ENCODE assay signal across 8 mouse cellular contexts in the genomic region with DNA sequence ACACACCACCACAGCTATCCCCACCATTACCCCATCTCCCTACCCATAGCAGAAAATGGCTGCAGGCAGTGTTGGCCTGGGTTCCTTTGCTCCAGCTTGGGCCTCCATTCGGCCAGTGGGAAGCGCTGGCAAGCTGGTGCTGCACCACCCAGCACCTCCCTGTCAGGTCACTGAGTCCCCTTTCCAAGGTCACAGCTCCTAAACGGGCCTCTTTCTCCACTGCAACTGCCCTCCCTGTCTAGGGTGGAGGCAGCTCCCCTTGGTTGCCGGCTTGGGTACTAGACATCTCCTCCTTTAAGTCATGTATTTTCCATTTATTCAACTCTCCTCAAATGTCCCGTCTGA. TPM values are rescaled to one million over a fixed set of nuclear protein-coding genes. Genes with fewer than 3 reads are reported as not detected.
DNase-seq lines count a peak whose midpoint lies in the region; ATAC-seq and TF ChIP-seq lines count a peak whose summit lies in the region.

No protein-coding gene starts in this region.

- H3K36me3 ChIP-seq in embryonic facial prominence, embryonic 13.5 days: no peaks in the 10 kb centered on the region
- H3K36me3 ChIP-seq in intestine, embryonic 16.5 days (ENCODE audit: control insufficient read depth, insufficient read depth, low read length): no peaks in the 10 kb centered on the region
- no peaks in the 10 kb centered on the region for H3K36me3 ChIP-seq in liver, postnatal 0 days (replicated peaks; ENCODE audit: insufficient read depth, low read length)

- DNase-seq in gastrocnemius, postnatal 14 days: peak; percentile 6
- no peak for DNase-seq in gastrocnemius, postnatal 4 days (ENCODE audit: low spot score in 2 of 2)
- DNase-seq in liver, postnatal 0 days: no peak
- DNase-seq in left cerebral cortex, adult 2 months (ENCODE audit: extremely low spot score in 1 of 2, low spot score in 2 of 2): no peak
- no peak for DNase-seq in frontal cortex, adult 2 months (ENCODE audit: extremely low spot score in 1 of 2, low spot score in 1 of 2)
- no peak for DNase-seq in layer of hippocampus, postnatal 36 days

- intact Hi-C loops in gastrocnemius, postnatal 14 days (cut with DNase I; ENCODE audit: low total_unique reads): loop anchor here (5.0 to 10.0 kb wide), 2 partner anchors 37 to 130 kb away; no protein-coding TSS in a partner anchor
- intact Hi-C loops in left cerebral cortex, adult 2 months (cut with DNase I): loop anchor here (2.0 to 10.0 kb wide), 2 partner anchors 42 to 290 kb away; no protein-coding TSS in a partner anchor

- no peaks in the 10 kb centered on the region; the same call in 1 of the 2 replicates for H3K27me3 ChIP-seq in embryonic facial prominence, embryonic 13.5 days
- no peaks in the 10 kb centered on the region; the same call in 1 of the 2 replicates for H3K27me3 ChIP-seq in intestine, embryonic 16.5 days (replicated peaks; ENCODE audit: control insufficient read depth, insufficient read depth, low read length)
- H3K27me3 ChIP-seq in liver, postnatal 0 days (ENCODE audit: insufficient read depth, low read length): peaks cover 7% of the 10 kb centered on the region

- no peak for ATAC-seq in embryonic facial prominence, embryonic 13.5 days (ENCODE audit: insufficient number of reproducible peaks, insufficient read depth, low FRiP score, low TSS enrichment, low read depth)
- ATAC-seq in intestine, embryonic 16.5 days: no peak
- no peak for ATAC-seq in liver, postnatal 0 days

- peak overlapping the region; percentile 93 for H3K27ac ChIP-seq in embryonic facial prominence, embryonic 13.5 days
- H3K27ac ChIP-seq in intestine, embryonic 16.5 days (ENCODE audit: low read length): no peak overlapping the region
- H3K27ac ChIP-seq in liver, postnatal 0 days (ENCODE audit: low read depth): peak overlapping the region; percentile 30
- no peak overlapping the region for H3K27ac ChIP-seq in left cerebral cortex, adult 2 months

- peak overlapping the region; percentile 87 for H3K4me2 ChIP-seq in embryonic facial prominence, embryonic 13.5 days
- H3K4me2 ChIP-seq in intestine, embryonic 16.5 days (ENCODE audit: low read depth, low read length): peak overlapping the region; percentile 98; the same call in 1 of the 2 replicates
- peak overlapping the region; percentile 97 for H3K4me2 ChIP-seq in liver, postnatal 0 days (ENCODE audit: low read depth, low read length)

- no peak for TF ChIP-seq CTCF in liver, postnatal 0 days (IDR thresholded peaks at IDR 0.05; ENCODE audit: low read depth)
- TF ChIP-seq CTCF in left cerebral cortex, adult 2 months (IDR thresholded peaks at IDR 0.05): no peak

- no peak for TF ChIP-seq EP300 in liver, postnatal 0 days (IDR thresholded peaks at IDR 0.05; ENCODE audit: low read depth)

- no peaks in the 10 kb centered on the region for H3K9me3 ChIP-seq in embryonic facial prominence, embryonic 13.5 days
- no peaks in the 10 kb centered on the region for H3K9me3 ChIP-seq in intestine, embryonic 16.5 days (ENCODE audit: control insufficient read depth, low read length)
- no peaks in the 10 kb centered on the region for H3K9me3 ChIP-seq in liver, postnatal 0 days (ENCODE audit: low read length)

- peak overlapping the region; percentile 53 for H3K4me3 ChIP-seq in embryonic facial prominence, embryonic 13.5 days
- no peak overlapping the region for H3K4me3 ChIP-seq in intestine, embryonic 16.5 days (ENCODE audit: low read length)
- H3K4me3 ChIP-seq in liver, postnatal 0 days (ENCODE audit: low read depth, low read length): no peak overlapping the region
- no peak overlapping the region for H3K4me3 ChIP-seq in left cerebral cortex, adult 2 months

- H3K9ac ChIP-seq in embryonic facial prominence, embryonic 13.5 days: no peak overlapping the region
- H3K9ac ChIP-seq in intestine, embryonic 16.5 days (ENCODE audit: low read depth, low read length): 0 out of 2 replicates have a peak overlapping the region, but pooled peaks have one; percentile 16
- peak overlapping the region; percentile 10; the same call in 1 of the 2 replicates for H3K9ac ChIP-seq in liver, postnatal 0 days (replicated peaks)

- 31% methylated on average over 5 of the region's 5 CpGs for WGBS in embryonic facial prominence, embryonic 13.5 days
- 42% methylated on average over 5 of the region's 5 CpGs for WGBS in intestine, embryonic 16.5 days
- 54% methylated on average over 5 of the region's 5 CpGs for WGBS in liver, postnatal 0 days (ENCODE audit: insufficient replicate concordance)

- H3K4me1 ChIP-seq in embryonic facial prominence, embryonic 13.5 days: peaks cover 56% of the 10 kb centered on the region
- H3K4me1 ChIP-seq in intestine, embryonic 16.5 days (ENCODE audit: control insufficient read depth, insufficient read depth, low read length): peaks cover 30% of the 10 kb centered on the region
- peaks cover 38% of the 10 kb centered on the region for H3K4me1 ChIP-seq in liver, postnatal 0 days (ENCODE audit: insufficient read depth)

RNA-seq across cellular contexts. Expression of gene Actg1, which starts 44.0 kb away (rescaled TPM):
- total RNA-seq in gastrocnemius, postnatal 14 days (2021): 100 to 1,000 TPM; 308 to 391 TPM
- 100 to 1,000 TPM; 861 to 883 TPM for total RNA-seq in gastrocnemius, postnatal 4 days (2021)
- 2,524 and 2,741 TPM in 2 replicates for polyA plus RNA-seq in embryonic facial prominence, embryonic 13.5 days (2015; fragmentation: Nextera tagmentation; extraction: Ambion mirVana)
- 2,886 and 2,944 TPM in 2 replicates for polyA plus RNA-seq in intestine, embryonic 16.5 days (2015; fragmentation: Nextera tagmentation; extraction: Ambion mirVana)
- polyA plus RNA-seq in liver, postnatal 0 days (2015; fragmentation: Nextera tagmentation; extraction: Ambion mirVana): 463 and 498 TPM in 2 replicates
- 1,000 to 10,000 TPM; 1,100 to 1,129 TPM for total RNA-seq in left cerebral cortex, adult 2 months (2021)
- 1,138 and 1,210 TPM in 2 replicates for polyA plus RNA-seq in frontal cortex, adult 2 months (2012; rRNA removed)
- 1,000 to 10,000 TPM; 1,262 to 1,401 TPM for total RNA-seq in layer of hippocampus, postnatal 36 days (2021)

RNA-seq across cellular contexts. Expression of gene Fscn2, which starts 57.0 kb away (rescaled TPM):
- total RNA-seq in gastrocnemius, postnatal 14 days (2021): under 1 TPM; 0.16 to 0.39 TPM
- total RNA-seq in gastrocnemius, postnatal 4 days (2021): under 1 TPM; 0.52 to 0.98 TPM
- polyA plus RNA-seq in embryonic facial prominence, embryonic 13.5 days (2015; fragmentation: Nextera tagmentation; extraction: Ambion mirVana): 0.25 and 1.1 TPM in 2 replicates
- 0.55 TPM in 1 of 2 replicates, not detected in the other for polyA plus RNA-seq in intestine, embryonic 16.5 days (2015; fragmentation: Nextera tagmentation; extraction: Ambion mirVana)
- polyA plus RNA-seq in liver, postnatal 0 days (2015; fragmentation: Nextera tagmentation; extraction: Ambion mirVana): not detected in 2 replicates
- total RNA-seq in left cerebral cortex, adult 2 months (2021): under 1 TPM in 1 of 2 experiments, not detected in 1; 0.25 TPM
- 0.67 and 0.82 TPM in 2 replicates for polyA plus RNA-seq in frontal cortex, adult 2 months (2012; rRNA removed)
- 1 to 10 TPM in 1 of 2 experiments, not detected in 1; 1.0 TPM for total RNA-seq in layer of hippocampus, postnatal 36 days (2021)

Comparison
In these comparisons a context has a peak if more than half of its experiments do, and no peak if none do; other contexts are left out.
1. H3K27ac ChIP-seq: peak in embryonic facial prominence, embryonic 13.5 days (single experiment) and liver, postnatal 0 days (single experiment); none in intestine, embryonic 16.5 days (single experiment) and left cerebral cortex, adult 2 months (single experiment).
2. Peak in every context shown above with its lines, with median percentiles within 50 percentile points of each other: H3K4me2 ChIP-seq.